Mouse (Mus musculus): ENCODE data around the gene Rbm15b. TPM values are rescaled to one million over a fixed set of nuclear protein-coding genes. Genes with fewer than 3 reads are reported as not detected.

The Rbm15b gene
- polyA plus RNA-seq, 1 experiment: 8.9 TPM

GRCm38 (mm10) chr9:106876666-106877065 lies 10.6 kb downstream of the Rbm15b start:
- no peak overlapping the region for H3K4me3 ChIP-seq (ENCODE audit: extremely low read depth, insufficient read depth, insufficient read length)
- no peaks in the 10 kb centered on the region for H3K27me3 ChIP-seq (ENCODE audit: control insufficient read depth, insufficient read depth, low read length)
- no peak for DNase-seq (ENCODE audit: low read depth in 1 of 2, low spot score in 2 of 2)
- TF ChIP-seq CTCF (IDR thresholded peaks at IDR 0.05; ENCODE audit: extremely low read depth, insufficient read depth, insufficient read length, insufficient replicate concordance) (no peak), POLR2A (IDR thresholded peaks at IDR 0.05; ENCODE audit: low read depth, low read length) (no peak)
- 92% methylated on average over 3 of the region's 3 CpGs for WGBS
- no peaks in the 10 kb centered on the region for H3K4me1 ChIP-seq (ENCODE audit: control insufficient read depth, insufficient read depth, insufficient read length)
- H3K36me3 ChIP-seq (ENCODE audit: control insufficient read depth, insufficient read depth, low read length): peaks cover 24% of the 10 kb centered on the region
- no peak overlapping the region for H3K27ac ChIP-seq (ENCODE audit: insufficient read depth, low read length)

DNA sequence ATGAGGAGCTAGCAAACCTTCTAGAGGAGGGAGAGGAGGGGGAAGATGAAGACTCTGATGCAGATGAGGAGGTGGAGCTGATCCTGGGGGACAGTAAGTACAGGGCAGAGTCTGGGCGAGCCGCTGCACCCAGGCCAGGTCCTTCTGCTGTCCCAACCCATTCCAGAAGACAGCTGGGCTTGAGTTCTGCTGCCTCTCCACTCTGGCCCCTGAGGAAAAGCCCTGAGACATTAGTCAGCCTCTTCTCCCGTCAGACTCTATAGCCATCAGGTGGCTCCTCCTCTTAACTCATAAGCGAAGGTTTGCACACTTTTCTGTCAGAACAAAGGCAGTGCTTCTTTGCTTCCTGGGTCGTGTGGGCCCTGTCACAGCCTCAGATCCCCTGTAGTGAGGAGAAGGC lies 13.0 kb downstream of the Rbm15b start:
- TF ChIP-seq CTCF (IDR thresholded peaks at IDR 0.05; ENCODE audit: extremely low read depth, insufficient read depth, insufficient read length, insufficient replicate concordance): no peak
- TF ChIP-seq POLR2A (IDR thresholded peaks at IDR 0.05; ENCODE audit: low read depth, low read length): no peak
- Histone ChIP-seq H3K4me3 (ENCODE audit: extremely low read depth, insufficient read depth, insufficient read length) (no peak overlapping the region), H3K4me1 (ENCODE audit: control insufficient read depth, insufficient read depth, insufficient read length) (no peaks in the 10 kb centered on the region), H3K36me3 (ENCODE audit: control insufficient read depth, insufficient read depth, low read length) (peaks cover 19% of the 10 kb centered on the region), H3K27ac (ENCODE audit: insufficient read depth, low read length) (no peak overlapping the region), H3K27me3 (ENCODE audit: control insufficient read depth, insufficient read depth, low read length) (no peaks in the 10 kb centered on the region)
- WGBS: 97% methylated on average over 5 of the region's 5 CpGs
- no peak for DNase-seq (ENCODE audit: low read depth in 1 of 2, low spot score in 2 of 2)

- no peak for DNase-seq (ENCODE audit: low read depth in 1 of 2, low spot score in 2 of 2)
- Histone ChIP-seq H3K27ac (ENCODE audit: insufficient read depth, low read length) (no peak overlapping the region), H3K4me3 (ENCODE audit: extremely low read depth, insufficient read depth, insufficient read length) (no peak overlapping the region), H3K36me3 (ENCODE audit: control insufficient read depth, insufficient read depth, low read length) (peaks cover 31% of the 10 kb centered on the region), H3K27me3 (ENCODE audit: control insufficient read depth, insufficient read depth, low read length) (no peaks in the 10 kb centered on the region), H3K4me1 (ENCODE audit: control insufficient read depth, insufficient read depth, insufficient read length) (no peaks in the 10 kb centered on the region)
- 61% methylated on average over 11 of the region's 11 CpGs for WGBS
- TF ChIP-seq POLR2A (IDR thresholded peaks at IDR 0.05; ENCODE audit: low read depth, low read length): no peak
- TF ChIP-seq CTCF (IDR thresholded peaks at IDR 0.05; ENCODE audit: extremely low read depth, insufficient read depth, insufficient read length, insufficient replicate concordance): no peak
Measured at GRCm38 (mm10) chr9:106858036-106858435, 29.2 kb downstream of the Rbm15b start.

- TF ChIP-seq POLR2A (IDR thresholded peaks at IDR 0.05; ENCODE audit: low read depth, low read length): no peak
- no peak for TF ChIP-seq CTCF (IDR thresholded peaks at IDR 0.05; ENCODE audit: extremely low read depth, insufficient read depth, insufficient read length, insufficient replicate concordance)
- H3K27me3 ChIP-seq (ENCODE audit: control insufficient read depth, insufficient read depth, low read length): no peaks in the 10 kb centered on the region
- DNase-seq (ENCODE audit: low read depth in 1 of 2, low spot score in 2 of 2): no peak
- H3K4me1 ChIP-seq (ENCODE audit: control insufficient read depth, insufficient read depth, insufficient read length): no peaks in the 10 kb centered on the region
- no peak overlapping the region for H3K4me3 ChIP-seq (ENCODE audit: extremely low read depth, insufficient read depth, insufficient read length)
- H3K27ac ChIP-seq (ENCODE audit: insufficient read depth, low read length): no peak overlapping the region
- 83% methylated on average over 3 of the region's 3 CpGs for WGBS
- H3K36me3 ChIP-seq (ENCODE audit: control insufficient read depth, insufficient read depth, low read length): peaks cover 32% of the 10 kb centered on the region
Measured at GRCm38 (mm10) chr9:106856664-106857063, 30.6 kb downstream of the Rbm15b start.

DNA sequence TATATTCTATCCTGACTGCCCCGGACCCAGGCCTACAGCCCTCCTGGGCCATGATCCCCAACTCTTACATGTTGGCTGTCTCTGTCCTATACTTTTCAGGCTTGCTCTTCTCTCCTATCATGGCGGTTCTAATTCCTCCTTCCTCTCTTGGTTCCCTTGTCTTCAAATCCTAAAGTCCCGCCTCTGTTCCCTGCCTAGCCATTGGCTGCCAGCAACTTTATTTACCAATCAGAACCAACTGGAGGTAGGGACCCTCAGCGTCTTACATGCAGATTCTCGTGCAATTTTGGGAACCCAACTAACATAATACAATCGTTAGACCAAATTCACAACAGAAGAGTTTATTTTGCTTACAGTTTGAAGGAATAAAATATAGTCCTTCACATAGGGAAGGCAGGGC lies 44.4 kb downstream of the Rbm15b start:
- TF ChIP-seq POLR2A (IDR thresholded peaks at IDR 0.05; ENCODE audit: low read depth, low read length) (no peak), CTCF (IDR thresholded peaks at IDR 0.05; ENCODE audit: extremely low read depth, insufficient read depth, insufficient read length, insufficient replicate concordance) (no peak)
- Histone ChIP-seq H3K27ac (ENCODE audit: insufficient read depth, low read length) (no peak overlapping the region), H3K36me3 (ENCODE audit: control insufficient read depth, insufficient read depth, low read length) (peaks cover 26% of the 10 kb centered on the region), H3K27me3 (ENCODE audit: control insufficient read depth, insufficient read depth, low read length) (no peaks in the 10 kb centered on the region), H3K4me3 (ENCODE audit: extremely low read depth, insufficient read depth, insufficient read length) (no peak overlapping the region), H3K4me1 (ENCODE audit: control insufficient read depth, insufficient read depth, insufficient read length) (no peaks in the 10 kb centered on the region)
- WGBS: 93% methylated on average over 6 of the region's 6 CpGs
- no peak for DNase-seq (ENCODE audit: low read depth in 1 of 2, low spot score in 2 of 2)

GRCm38 (mm10) chr9:106840569-106840968 lies 46.7 kb downstream of the Rbm15b start:
- Histone ChIP-seq H3K4me3 (ENCODE audit: extremely low read depth, insufficient read depth, insufficient read length) (no peak overlapping the region), H3K36me3 (ENCODE audit: control insufficient read depth, insufficient read depth, low read length) (peaks cover 23% of the 10 kb centered on the region), H3K27ac (ENCODE audit: insufficient read depth, low read length) (no peak overlapping the region), H3K27me3 (ENCODE audit: control insufficient read depth, insufficient read depth, low read length) (no peaks in the 10 kb centered on the region), H3K4me1 (ENCODE audit: control insufficient read depth, insufficient read depth, insufficient read length) (no peaks in the 10 kb centered on the region)
- no peak for DNase-seq (ENCODE audit: low read depth in 1 of 2, low spot score in 2 of 2)
- TF ChIP-seq POLR2A (IDR thresholded peaks at IDR 0.05; ENCODE audit: low read depth, low read length) (no peak), CTCF (IDR thresholded peaks at IDR 0.05; ENCODE audit: extremely low read depth, insufficient read depth, insufficient read length, insufficient replicate concordance) (no peak)
- 98% methylated on average over 1 of the region's 1 CpGs for WGBS

Other genes starting within 250 kb of the Rbm15b start
- 0.06 TPM in 1 of 2 replicates, not detected in the other for gene Grm2, start 231.3 kb downstream of the Rbm15b start, polyA plus RNA-seq (2012; rRNA removed)
- 43.5 and 46.5 TPM in 2 replicates for gene Tex264, start 201.5 kb downstream of the Rbm15b start, polyA plus RNA-seq (2012; rRNA removed)
- gene Rad54l2, start 98.2 kb downstream of the Rbm15b start, polyA plus RNA-seq (2012; rRNA removed): 22.9 and 30.5 TPM in 2 replicates
- gene Dcaf1, start 65.6 kb downstream of the Rbm15b start, polyA plus RNA-seq (2012; rRNA removed): 7.5 and 8.5 TPM in 2 replicates
- 8.2 and 10.4 TPM in 2 replicates for gene Manf, start 4.6 kb upstream of the Rbm15b start, polyA plus RNA-seq (2012; rRNA removed)